ENCODE assay signal across 10 mouse cellular contexts in the genomic region with DNA sequence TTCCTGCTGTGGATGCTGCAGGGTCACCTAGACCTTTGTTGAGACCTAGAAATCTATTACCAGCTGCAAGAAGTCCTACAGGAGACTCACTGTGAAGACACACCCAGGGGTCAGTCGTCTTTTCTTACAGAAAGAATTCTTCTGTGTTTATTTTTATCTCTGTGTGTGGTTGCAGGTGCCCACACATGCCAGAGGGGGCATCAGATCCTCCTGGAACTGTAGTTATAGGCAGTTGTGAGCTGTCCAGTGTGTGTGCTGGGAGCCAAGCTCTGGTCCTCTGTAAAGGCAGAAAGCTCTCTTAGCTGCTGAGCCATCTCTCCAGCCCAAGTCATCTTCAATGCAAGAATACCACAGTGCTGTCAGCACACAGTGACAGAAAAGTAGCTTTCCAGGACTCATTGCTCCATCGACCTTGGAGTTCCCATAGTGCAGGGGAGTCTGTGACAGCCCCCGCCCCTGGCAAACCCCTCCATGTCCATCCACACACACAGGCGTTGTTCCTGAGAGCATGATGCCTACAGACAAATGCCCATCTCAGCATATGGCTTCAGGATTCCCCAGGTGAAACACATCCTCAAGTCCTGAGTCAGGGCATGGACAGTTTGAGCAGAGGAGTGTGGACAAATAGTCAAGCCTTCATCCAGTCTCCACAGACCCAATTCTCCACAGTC. TPM values are rescaled to one million over a fixed set of nuclear protein-coding genes. Genes with fewer than 3 reads are reported as not detected.
A peak's percentile ranks its signal among the peaks of the same experiment; 100 is the strongest.
DNase-seq lines count a peak whose midpoint lies in the region; ATAC-seq lines count a peak whose summit lies in the region.
"Had no signal": no experiment of that assay in that cellular context is flagged by ENCODE, and none has a peak within 500 bp of the region (broad histone marks: within the 10 kb centered on the region; RNA-seq: fewer than 3 reads in every experiment).

No protein-coding gene starts in this region.

- H3K9ac ChIP-seq in hindbrain, embryonic 13.5 days = peak overlapping the region; percentile 25; the same call in 1 of the 2 replicates
- no peak overlapping the region for H3K9ac ChIP-seq in hindbrain, embryonic 11.5 days (ENCODE audit: low read depth, low read length)
- no peak overlapping the region for H3K9ac ChIP-seq in midbrain, embryonic 11.5 days (ENCODE audit: low read length)
- H3K9ac ChIP-seq in embryonic facial prominence, embryonic 14.5 days (ENCODE audit: low read depth, low read length) = no peak overlapping the region
- no peak overlapping the region for H3K9ac ChIP-seq in stomach, embryonic 15.5 days

- ATAC-seq in hindbrain, embryonic 13.5 days (ENCODE audit: low FRiP score) = no peak
- no peak for ATAC-seq in hindbrain, embryonic 11.5 days (ENCODE audit: low FRiP score)
- no peak for ATAC-seq in midbrain, embryonic 11.5 days (ENCODE audit: low FRiP score)
- ATAC-seq in embryonic facial prominence, embryonic 14.5 days (ENCODE audit: low read depth) = no peak
- no peak for ATAC-seq in stomach, embryonic 15.5 days (ENCODE audit: insufficient read depth, low FRiP score, low read depth)
- ATAC-seq: Patski had no signal

- H3K27ac ChIP-seq in hindbrain, embryonic 13.5 days = no peak overlapping the region
- H3K27ac ChIP-seq in hindbrain, embryonic 11.5 days (ENCODE audit: low read depth, low read length) = no peak overlapping the region
- H3K27ac ChIP-seq in midbrain, embryonic 11.5 days (ENCODE audit: low read depth, low read length) = no peak overlapping the region
- H3K27ac ChIP-seq in midbrain, embryonic 10.5 days (replicated peaks) = no peak overlapping the region
- no peak overlapping the region; the same call in 1 of the 2 replicates for H3K27ac ChIP-seq in embryonic facial prominence, embryonic 14.5 days (replicated peaks; ENCODE audit: low read depth, low read length)
- peak overlapping the region; percentile 1; the same call in 1 of the 2 replicates for H3K27ac ChIP-seq in stomach, embryonic 15.5 days

- H3K36me3 ChIP-seq in hindbrain, embryonic 13.5 days = no peaks in the 10 kb centered on the region
- H3K36me3 ChIP-seq in hindbrain, embryonic 11.5 days (ENCODE audit: control insufficient read depth, insufficient read depth, low read length) = no peaks in the 10 kb centered on the region
- no peaks in the 10 kb centered on the region for H3K36me3 ChIP-seq in midbrain, embryonic 11.5 days (ENCODE audit: control insufficient read depth, insufficient read depth, low read length)
- H3K36me3 ChIP-seq in midbrain, embryonic 10.5 days = peaks cover 4% of the 10 kb centered on the region
- H3K36me3 ChIP-seq in embryonic facial prominence, embryonic 14.5 days (ENCODE audit: control insufficient read depth, insufficient read depth, low read length) = no peaks in the 10 kb centered on the region
- H3K36me3 ChIP-seq in stomach, embryonic 15.5 days = no peaks in the 10 kb centered on the region

- H3K9me3 ChIP-seq in hindbrain, embryonic 13.5 days = no peaks in the 10 kb centered on the region
- H3K9me3 ChIP-seq in hindbrain, embryonic 11.5 days (ENCODE audit: control insufficient read depth, low read length) = no peaks in the 10 kb centered on the region
- no peaks in the 10 kb centered on the region for H3K9me3 ChIP-seq in midbrain, embryonic 11.5 days (ENCODE audit: control insufficient read depth, low read length)
- H3K9me3 ChIP-seq in midbrain, embryonic 10.5 days (replicated peaks) = no peaks in the 10 kb centered on the region
- H3K9me3 ChIP-seq in embryonic facial prominence, embryonic 14.5 days (ENCODE audit: control insufficient read depth, low read length) = no peaks in the 10 kb centered on the region
- no peaks in the 10 kb centered on the region for H3K9me3 ChIP-seq in stomach, embryonic 15.5 days
- H3K9me3 ChIP-seq: embryonic facial prominence, embryonic 13.5 days had no signal

- 70% methylated on average over 4 of the region's 4 CpGs for WGBS in hindbrain, embryonic 13.5 days
- 67% methylated on average over 4 of the region's 4 CpGs for WGBS in hindbrain, embryonic 11.5 days
- WGBS in midbrain, embryonic 11.5 days = 68% methylated on average over 4 of the region's 4 CpGs
- 68% methylated on average over 4 of the region's 4 CpGs for WGBS in midbrain, embryonic 10.5 days
- 67% methylated on average over 4 of the region's 4 CpGs for WGBS in embryonic facial prominence, embryonic 14.5 days
- 65% methylated on average over 4 of the region's 4 CpGs for WGBS in stomach, embryonic 15.5 days

- H3K4me3 ChIP-seq in hindbrain, embryonic 13.5 days = 0 out of 2 replicates have a peak overlapping the region, but pooled peaks have one; percentile 69
- H3K4me3 ChIP-seq in hindbrain, embryonic 11.5 days (ENCODE audit: low read depth, low read length) = no peak overlapping the region
- no peak overlapping the region for H3K4me3 ChIP-seq in midbrain, embryonic 11.5 days (ENCODE audit: low read depth, low read length)
- no peak overlapping the region for H3K4me3 ChIP-seq in midbrain, embryonic 10.5 days
- no peak overlapping the region for H3K4me3 ChIP-seq in embryonic facial prominence, embryonic 14.5 days (ENCODE audit: low read depth, low read length)
- no peak overlapping the region for H3K4me3 ChIP-seq in stomach, embryonic 15.5 days (replicated peaks)

- peaks cover 82% of the 10 kb centered on the region for H3K4me1 ChIP-seq in hindbrain, embryonic 13.5 days (replicated peaks)
- H3K4me1 ChIP-seq in hindbrain, embryonic 11.5 days (replicated peaks; ENCODE audit: control insufficient read depth, insufficient read depth, low read length) = peaks cover 10% of the 10 kb centered on the region; the same call in 1 of the 2 replicates
- H3K4me1 ChIP-seq in midbrain, embryonic 11.5 days (ENCODE audit: control insufficient read depth, insufficient read depth, low read length) = peaks cover 30% of the 10 kb centered on the region
- H3K4me1 ChIP-seq in midbrain, embryonic 10.5 days = peaks cover 77% of the 10 kb centered on the region
- peaks cover 52% of the 10 kb centered on the region for H3K4me1 ChIP-seq in embryonic facial prominence, embryonic 14.5 days (ENCODE audit: control insufficient read depth, insufficient read depth, low read length)
- H3K4me1 ChIP-seq in stomach, embryonic 15.5 days = peaks cover 73% of the 10 kb centered on the region

- H3K4me2 ChIP-seq in hindbrain, embryonic 13.5 days = peak overlapping the region; percentile 98
- H3K4me2 ChIP-seq in hindbrain, embryonic 11.5 days (replicated peaks; ENCODE audit: low read depth, low read length) = no peak overlapping the region
- no peak overlapping the region for H3K4me2 ChIP-seq in midbrain, embryonic 11.5 days
- H3K4me2 ChIP-seq in embryonic facial prominence, embryonic 14.5 days (ENCODE audit: low read depth, low read length) = peak overlapping the region; percentile 84; the same call in 1 of the 2 replicates
- peak overlapping the region; percentile 78; the same call in 1 of the 2 replicates for H3K4me2 ChIP-seq in stomach, embryonic 15.5 days

- no peak for DNase-seq in hindbrain, embryonic 11.5 days (ENCODE audit: low spot score)
- peak; percentile 17 for DNase-seq in midbrain, embryonic 11.5 days (ENCODE audit: low spot score, missing footprints)
- no peak for DNase-seq in midbrain, embryonic 10.5 days (ENCODE audit: low spot score)
- DNase-seq in embryonic facial prominence, embryonic 14.5 days (ENCODE audit: low spot score) = no peak
- no peak for DNase-seq in layer of hippocampus, adult 8-10 months (ENCODE audit: low spot score in 2 of 2)

- peaks cover 48% of the 10 kb centered on the region for H3K27me3 ChIP-seq in hindbrain, embryonic 13.5 days
- peaks cover 4% of the 10 kb centered on the region; the same call in 1 of the 2 replicates for H3K27me3 ChIP-seq in hindbrain, embryonic 11.5 days (ENCODE audit: control insufficient read depth, insufficient read depth, low read length)
- peaks cover 18% of the 10 kb centered on the region for H3K27me3 ChIP-seq in midbrain, embryonic 11.5 days (ENCODE audit: control insufficient read depth, insufficient read depth, low read length)
- peaks cover 48% of the 10 kb centered on the region for H3K27me3 ChIP-seq in midbrain, embryonic 10.5 days (ENCODE audit: low read depth, poor library complexity, severe bottlenecking)
- H3K27me3 ChIP-seq in embryonic facial prominence, embryonic 14.5 days (replicated peaks; ENCODE audit: control insufficient read depth, insufficient read depth, low read length) = no peaks in the 10 kb centered on the region
- no peaks in the 10 kb centered on the region for H3K27me3 ChIP-seq in stomach, embryonic 15.5 days (replicated peaks)
- H3K27me3 ChIP-seq: Patski had no signal

RNA-seq across cellular contexts. Expression of a gene that starts 1.3 kb away (rescaled TPM):
- polyA plus RNA-seq in hindbrain, embryonic 13.5 days (2015; fragmentation: Nextera tagmentation; extraction: Ambion mirVana) = 21.0 and 24.1 TPM in 2 replicates
- 19.1 and 21.0 TPM in 2 replicates for polyA plus RNA-seq in hindbrain, embryonic 11.5 days (2014; fragmentation: Nextera tagmentation; extraction: Ambion mirVana)
- 13.2 and 14.1 TPM in 2 replicates for polyA plus RNA-seq in midbrain, embryonic 11.5 days (2014; fragmentation: Nextera tagmentation; extraction: Ambion mirVana)
- polyA plus RNA-seq in midbrain, embryonic 10.5 days (2016; fragmentation: Nextera tagmentation; extraction: Ambion mirVana) = 25.1 and 26.2 TPM in 2 replicates
- 58.4 and 60.1 TPM in 2 replicates for polyA plus RNA-seq in embryonic facial prominence, embryonic 14.5 days (2014; fragmentation: Nextera tagmentation; extraction: Ambion mirVana)
- 57.6 and 63.1 TPM in 2 replicates for polyA plus RNA-seq in stomach, embryonic 15.5 days (2015; fragmentation: Nextera tagmentation; extraction: Ambion mirVana)
- total RNA-seq in layer of hippocampus, adult 8-10 months (2022) = 10 to 100 TPM; 11.7 to 18.4 (median 15.0) TPM
- total RNA-seq: megakaryocyte-erythroid progenitor cell, adult 5-6 weeks had no signal

RNA-seq across cellular contexts. Expression of a gene that starts 2.9 kb away (rescaled TPM):
- 35.6 and 38.7 TPM in 2 replicates for polyA plus RNA-seq in hindbrain, embryonic 13.5 days (2015; fragmentation: Nextera tagmentation; extraction: Ambion mirVana)
- 28.6 and 29.0 TPM in 2 replicates for polyA plus RNA-seq in hindbrain, embryonic 11.5 days (2014; fragmentation: Nextera tagmentation; extraction: Ambion mirVana)
- polyA plus RNA-seq in midbrain, embryonic 11.5 days (2014; fragmentation: Nextera tagmentation; extraction: Ambion mirVana) = 24.8 and 27.2 TPM in 2 replicates
- polyA plus RNA-seq in midbrain, embryonic 10.5 days (2016; fragmentation: Nextera tagmentation; extraction: Ambion mirVana) = 30.6 and 32.0 TPM in 2 replicates
- 29.7 and 34.1 TPM in 2 replicates for polyA plus RNA-seq in embryonic facial prominence, embryonic 14.5 days (2014; fragmentation: Nextera tagmentation; extraction: Ambion mirVana)
- 32.7 and 35.8 TPM in 2 replicates for polyA plus RNA-seq in stomach, embryonic 15.5 days (2015; fragmentation: Nextera tagmentation; extraction: Ambion mirVana)
- 10 to 100 TPM; 14.7 to 19.6 (median 17.9) TPM for total RNA-seq in layer of hippocampus, adult 8-10 months (2022)

RNA-seq across cellular contexts. Expression of a gene that starts 18.2 kb away (rescaled TPM):
- polyA plus RNA-seq in hindbrain, embryonic 13.5 days (2015; fragmentation: Nextera tagmentation; extraction: Ambion mirVana) = 43.7 and 46.9 TPM in 2 replicates
- polyA plus RNA-seq in hindbrain, embryonic 11.5 days (2014; fragmentation: Nextera tagmentation; extraction: Ambion mirVana) = 82.5 and 84.2 TPM in 2 replicates
- 77.0 and 87.0 TPM in 2 replicates for polyA plus RNA-seq in midbrain, embryonic 11.5 days (2014; fragmentation: Nextera tagmentation; extraction: Ambion mirVana)
- 94.7 and 107 TPM in 2 replicates for polyA plus RNA-seq in midbrain, embryonic 10.5 days (2016; fragmentation: Nextera tagmentation; extraction: Ambion mirVana)
- polyA plus RNA-seq in embryonic facial prominence, embryonic 14.5 days (2014; fragmentation: Nextera tagmentation; extraction: Ambion mirVana) = 43.2 and 46.4 TPM in 2 replicates
- polyA plus RNA-seq in stomach, embryonic 15.5 days (2015; fragmentation: Nextera tagmentation; extraction: Ambion mirVana) = 52.6 and 57.5 TPM in 2 replicates
- total RNA-seq in layer of hippocampus, adult 8-10 months (2022) = 10 to 100 TPM; 19.9 to 23.6 (median 22.5) TPM

RNA-seq across cellular contexts. Expression of a gene that starts 23.4 kb away (rescaled TPM):
- not detected in 2 replicates for polyA plus RNA-seq in hindbrain, embryonic 13.5 days (2015; fragmentation: Nextera tagmentation; extraction: Ambion mirVana)
- polyA plus RNA-seq in hindbrain, embryonic 11.5 days (2014; fragmentation: Nextera tagmentation; extraction: Ambion mirVana) = not detected in 2 replicates
- polyA plus RNA-seq in midbrain, embryonic 11.5 days (2014; fragmentation: Nextera tagmentation; extraction: Ambion mirVana) = not detected in 2 replicates
- polyA plus RNA-seq in midbrain, embryonic 10.5 days (2016; fragmentation: Nextera tagmentation; extraction: Ambion mirVana) = 0.05 TPM in 1 of 2 replicates, not detected in the other
- polyA plus RNA-seq in embryonic facial prominence, embryonic 14.5 days (2014; fragmentation: Nextera tagmentation; extraction: Ambion mirVana) = 0.14 and 0.22 TPM in 2 replicates
- polyA plus RNA-seq in stomach, embryonic 15.5 days (2015; fragmentation: Nextera tagmentation; extraction: Ambion mirVana) = 0.06 and 0.09 TPM in 2 replicates
- total RNA-seq in layer of hippocampus, adult 8-10 months (2022) = not detected
- total RNA-seq: megakaryocyte-erythroid progenitor cell, adult 5-6 weeks had no signal
- polyA plus RNA-seq: Patski had no signal

RNA-seq across cellular contexts. Expression of a gene that starts 44.1 kb away (rescaled TPM):
- polyA plus RNA-seq in hindbrain, embryonic 13.5 days (2015; fragmentation: Nextera tagmentation; extraction: Ambion mirVana) = 43.5 and 51.8 TPM in 2 replicates
- 28.9 and 31.4 TPM in 2 replicates for polyA plus RNA-seq in hindbrain, embryonic 11.5 days (2014; fragmentation: Nextera tagmentation; extraction: Ambion mirVana)
- polyA plus RNA-seq in midbrain, embryonic 11.5 days (2014; fragmentation: Nextera tagmentation; extraction: Ambion mirVana) = 28.3 and 34.0 TPM in 2 replicates
- 42.6 and 45.3 TPM in 2 replicates for polyA plus RNA-seq in midbrain, embryonic 10.5 days (2016; fragmentation: Nextera tagmentation; extraction: Ambion mirVana)
- 22.3 and 27.0 TPM in 2 replicates for polyA plus RNA-seq in embryonic facial prominence, embryonic 14.5 days (2014; fragmentation: Nextera tagmentation; extraction: Ambion mirVana)
- 35.6 and 39.0 TPM in 2 replicates for polyA plus RNA-seq in stomach, embryonic 15.5 days (2015; fragmentation: Nextera tagmentation; extraction: Ambion mirVana)
- 10 to 100 TPM; 58.1 to 80.0 (median 63.5) TPM for total RNA-seq in layer of hippocampus, adult 8-10 months (2022)

Comparison
In these comparisons a context has a peak if more than half of its experiments do, and no peak if none do; other contexts are left out.
1. H3K4me2 ChIP-seq: peak in hindbrain, embryonic 13.5 days (single experiment), embryonic facial prominence, embryonic 14.5 days (single experiment) and stomach, embryonic 15.5 days (single experiment); none in hindbrain, embryonic 11.5 days (single experiment) and midbrain, embryonic 11.5 days (single experiment).